Mouse (Mus musculus) frontal cortex, postnatal 25 days (tissue): Measurements from ENCODE around the gene Prkca.
"Not testable (repeated sequence)": the region's sequence is repeated elsewhere in the genome, so short reads cannot be mapped to it uniquely, and the experiment has no call there.

Experiments
- DNase-seq, 2 experiments: peaks; one replicate each; pipeline ENCODE4 v3.0.0; 2022; ENCODE audit warnings: low spot score in 2 of 2

The Prkca gene

DNA sequence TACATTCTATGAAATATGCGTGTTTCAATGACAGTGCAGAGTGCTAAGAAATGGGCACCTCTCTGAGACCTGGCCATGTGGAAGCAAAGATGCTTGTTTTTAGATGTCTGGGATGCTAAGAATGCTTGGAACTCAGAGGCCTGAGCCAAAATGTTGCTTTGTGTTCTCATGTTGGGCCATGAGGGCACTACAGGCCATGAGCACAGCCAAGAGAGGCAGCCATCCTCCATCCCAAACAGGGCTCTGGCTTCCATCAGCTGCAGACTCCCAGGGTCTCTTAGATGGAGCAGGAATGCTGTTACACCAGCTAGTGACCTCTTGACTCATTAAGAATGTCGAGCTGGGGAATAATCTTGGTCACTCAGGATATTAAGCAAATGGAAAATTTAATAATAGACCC lies 224.9 kb downstream of the Prkca start:
- no peak for DNase-seq

DNA sequence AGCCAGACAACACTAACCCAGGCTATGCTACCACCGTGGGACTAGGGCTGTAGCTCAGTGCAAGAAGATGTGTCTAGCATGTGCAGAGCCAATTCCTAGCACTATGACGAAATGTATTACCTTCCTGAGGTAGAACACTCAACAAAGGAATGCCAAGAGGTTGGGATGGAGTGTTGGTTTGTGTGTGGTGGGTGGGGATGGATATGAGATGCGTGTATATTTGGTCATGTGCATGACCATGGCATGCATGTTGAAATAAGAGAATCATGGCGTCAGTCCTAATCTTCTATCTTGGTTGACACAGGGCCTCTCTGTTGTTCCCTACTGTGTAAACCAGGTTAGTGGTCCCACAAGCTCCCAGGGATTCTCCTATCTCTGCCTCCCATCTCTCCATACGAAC lies 225.5 kb downstream of the Prkca start:
- no peak for DNase-seq

DNA sequence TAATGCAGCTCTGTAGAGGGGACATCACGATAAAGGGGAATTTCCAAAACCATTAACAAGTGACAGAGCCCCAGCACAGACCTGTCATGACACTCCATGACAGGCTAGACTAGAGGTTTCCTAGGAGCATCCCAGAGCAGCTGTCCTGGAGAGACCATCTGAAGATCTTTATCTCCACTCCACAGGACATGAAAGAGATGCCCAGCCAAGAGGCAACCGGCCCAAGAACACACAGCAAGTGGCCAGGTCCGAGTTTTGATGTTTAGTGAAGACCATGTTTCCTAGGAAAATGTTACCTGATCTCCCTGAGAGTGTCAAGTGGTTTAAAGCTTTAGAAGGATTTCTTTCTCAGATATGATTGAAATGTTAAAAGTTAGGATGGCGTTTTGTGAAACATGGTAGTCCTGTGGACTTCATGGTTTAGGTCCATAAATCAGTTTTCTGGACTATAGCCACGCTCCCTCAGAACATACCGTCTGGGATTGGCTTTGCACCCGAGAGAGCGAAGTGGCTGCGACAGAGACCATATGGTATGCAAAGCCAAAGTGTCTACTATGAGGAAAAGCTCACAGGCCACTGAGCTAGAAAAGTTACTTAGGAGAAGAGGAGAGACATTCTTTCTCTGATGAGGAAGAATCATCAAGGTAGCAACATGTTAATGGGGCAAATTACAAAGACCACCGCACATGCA lies 226.2 kb downstream of the Prkca start:
- DNase-seq, result no peak

DNA sequence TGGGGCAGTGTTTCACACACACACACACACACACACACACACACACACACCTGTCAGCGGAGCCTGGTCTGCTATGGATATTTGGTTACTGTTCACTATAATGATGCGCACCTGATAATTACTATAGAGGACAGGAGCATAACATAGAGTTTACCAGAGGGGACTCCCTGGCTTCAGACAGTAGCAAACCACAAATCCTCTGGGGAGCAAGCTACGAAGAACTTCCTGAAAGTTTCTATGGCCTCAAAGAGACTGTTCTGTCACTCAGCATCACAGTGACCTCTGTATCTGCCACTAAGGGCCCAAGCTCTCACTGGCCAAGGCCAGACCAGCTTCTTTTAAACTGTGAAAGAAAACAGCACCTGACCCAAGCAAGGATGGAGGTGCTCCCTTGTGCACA lies 229.6 kb downstream of the Prkca start:
- no peak for DNase-seq

DNA sequence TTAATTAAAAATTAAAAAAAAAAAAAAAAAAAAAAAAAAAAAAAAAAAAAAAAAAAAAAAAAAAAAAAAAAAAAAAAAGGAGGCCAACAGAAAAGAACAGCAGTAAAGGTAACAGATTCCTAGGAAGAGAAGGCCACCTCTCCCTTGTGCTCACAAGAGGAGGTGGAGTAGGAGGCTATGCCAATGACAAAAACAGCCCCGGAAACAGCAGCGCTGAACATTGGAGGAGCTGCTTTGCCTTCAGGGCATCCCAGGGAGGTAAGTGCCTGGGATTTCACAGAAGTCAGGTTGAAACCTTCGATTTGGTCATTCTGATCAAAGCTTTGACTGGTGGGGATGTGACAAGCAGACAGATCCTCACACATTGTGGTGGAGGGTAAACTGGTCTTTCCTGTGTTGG lies 231.3 kb downstream of the Prkca start:
- no peak for DNase-seq

DNA sequence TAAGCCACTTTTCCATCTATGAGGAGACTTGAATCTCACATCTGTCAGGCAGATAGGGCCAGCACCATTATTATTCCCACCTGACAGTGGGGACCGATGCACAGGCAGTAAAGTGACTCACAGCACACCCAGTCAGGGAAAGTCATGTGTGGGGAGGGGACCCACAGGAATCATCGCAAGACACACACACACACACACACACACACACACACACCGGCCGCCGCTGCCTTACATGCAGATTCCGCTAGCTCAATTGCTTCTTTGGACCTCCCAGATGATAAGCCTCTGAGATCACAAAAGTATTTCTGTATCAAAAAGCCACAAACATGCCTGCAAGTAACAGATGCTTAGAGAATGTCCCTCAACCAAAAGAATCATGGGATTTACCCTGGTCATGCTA lies 239.6 kb downstream of the Prkca start:
- no peak for DNase-seq

DNA sequence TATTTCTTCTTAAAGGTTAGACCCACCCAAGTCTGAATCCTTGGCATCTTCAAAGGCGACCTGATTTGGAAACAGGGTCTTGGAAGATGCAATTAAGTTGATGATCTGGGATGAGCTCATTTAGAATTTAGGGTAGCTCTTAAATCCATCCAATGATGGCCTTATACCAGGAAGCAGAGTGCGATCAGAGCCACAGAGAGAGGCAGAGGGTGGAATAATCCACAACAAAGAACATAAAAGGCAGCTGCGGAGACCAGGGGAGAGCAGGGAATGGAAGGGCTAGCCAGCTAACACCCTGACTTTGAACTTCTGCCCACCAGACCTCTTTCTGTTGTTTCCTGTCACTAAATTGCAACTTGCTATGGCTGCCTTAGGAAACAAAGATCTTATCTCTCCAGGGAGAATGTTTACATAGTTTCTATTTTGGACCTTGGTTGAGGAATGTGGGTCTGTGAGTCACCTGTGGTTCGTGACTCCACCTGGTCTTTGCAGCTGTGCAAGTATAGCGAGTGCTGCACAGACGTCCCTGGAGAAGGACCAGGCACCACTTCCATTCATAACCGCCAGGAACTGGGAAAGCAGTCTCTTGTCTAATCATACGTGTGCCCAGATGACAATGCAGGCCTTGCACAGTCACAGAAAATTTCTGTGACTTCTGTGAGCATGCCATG lies 242.3 kb downstream of the Prkca start:
- no peak for DNase-seq

DNA sequence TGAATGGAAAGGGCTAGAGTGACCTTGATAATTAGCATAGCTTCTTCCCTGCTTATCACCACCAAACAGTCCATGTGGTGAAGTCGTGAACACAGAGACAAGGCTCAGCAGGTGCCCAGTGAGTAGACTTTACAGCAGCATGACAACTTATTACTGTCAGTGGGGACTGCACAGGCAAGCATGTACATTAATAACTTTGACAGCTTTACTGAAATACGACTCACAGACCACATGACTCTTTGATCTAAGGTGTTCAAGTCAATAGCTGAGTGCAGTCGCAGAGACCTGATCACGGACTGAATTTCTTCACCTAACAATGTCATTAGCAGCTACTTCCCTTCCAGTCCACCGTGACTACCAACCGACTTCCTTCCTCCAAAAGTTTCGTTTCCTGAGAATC lies 245.4 kb downstream of the Prkca start:
- no peak for DNase-seq

DNA sequence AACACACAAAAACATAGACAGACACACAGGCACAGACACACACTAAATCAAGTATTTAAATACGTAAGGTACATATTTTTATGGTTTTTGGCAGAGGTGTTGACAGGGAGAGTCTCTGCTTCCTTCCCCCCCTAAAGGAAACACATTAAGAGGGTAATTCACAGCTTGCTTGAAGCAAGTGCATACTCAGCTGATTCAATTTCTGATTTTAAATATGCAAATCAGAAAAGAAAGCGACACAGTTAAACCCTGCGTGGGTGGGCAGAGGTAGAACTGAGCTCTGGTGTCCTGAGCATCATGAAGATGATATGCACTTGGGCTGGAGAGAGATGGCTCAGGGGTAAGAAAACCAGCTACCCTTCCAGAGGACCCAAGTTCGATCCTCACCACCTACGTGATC lies 248.9 kb downstream of the Prkca start:
- no peak for DNase-seq

DNA sequence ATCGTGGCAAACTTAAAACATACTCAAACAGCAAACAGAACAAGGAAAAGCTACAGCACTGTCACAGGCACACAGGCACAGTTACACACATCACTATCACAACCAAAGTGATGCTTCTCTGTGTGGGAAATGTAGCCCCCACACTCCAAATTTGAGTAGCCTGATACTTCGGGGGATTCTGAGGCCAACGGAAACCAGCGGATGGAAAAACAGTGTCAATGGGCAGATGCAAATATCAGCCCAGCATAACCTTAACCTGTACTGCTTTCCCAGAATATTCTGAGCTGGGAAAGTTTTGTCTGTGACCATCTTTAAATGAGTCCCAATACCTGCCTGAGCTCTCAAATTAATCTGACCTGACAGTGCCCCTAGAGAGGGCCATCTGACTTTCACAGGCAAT lies 250.5 kb downstream of the Prkca start:
- no peak for DNase-seq

DNA sequence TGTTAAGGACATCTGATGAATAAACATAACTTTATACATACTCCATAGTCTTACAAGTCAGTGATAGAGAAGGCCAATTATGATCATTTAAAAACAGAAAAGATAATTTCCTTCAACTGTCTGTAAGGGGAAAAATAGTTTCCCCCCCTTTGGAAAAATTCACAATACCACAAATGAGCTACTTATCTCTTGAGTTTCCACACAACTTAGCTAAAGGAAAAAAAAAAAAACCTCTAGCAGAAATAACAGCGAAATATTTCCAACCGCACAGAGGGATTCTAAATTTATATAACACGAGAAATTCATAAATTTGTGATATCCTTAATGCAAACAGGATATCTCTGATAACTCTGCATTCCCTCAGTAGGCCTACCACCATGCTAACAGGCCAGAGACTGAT lies 252.5 kb downstream of the Prkca start:
- DNase-seq, result no peak

DNA sequence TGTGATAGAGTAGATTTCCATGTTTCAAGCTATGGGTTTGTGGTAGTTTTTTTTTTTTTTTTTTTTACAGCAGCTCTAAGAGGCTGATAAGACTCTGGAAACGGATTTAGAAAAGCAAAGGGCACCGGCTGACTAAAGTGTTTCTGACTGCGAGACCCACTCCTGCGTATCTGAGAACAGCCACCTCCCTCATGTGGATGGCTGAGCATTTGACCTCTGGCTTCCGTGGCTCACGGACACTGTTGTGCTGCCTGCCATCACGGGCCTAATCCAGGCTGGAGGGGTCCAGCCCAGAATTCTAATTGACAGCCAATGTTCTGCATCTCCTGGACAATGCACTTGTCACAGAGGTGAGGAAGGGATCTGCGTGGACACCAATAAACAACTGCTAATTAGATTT lies 253.0 kb downstream of the Prkca start:
- no peak for DNase-seq

DNA sequence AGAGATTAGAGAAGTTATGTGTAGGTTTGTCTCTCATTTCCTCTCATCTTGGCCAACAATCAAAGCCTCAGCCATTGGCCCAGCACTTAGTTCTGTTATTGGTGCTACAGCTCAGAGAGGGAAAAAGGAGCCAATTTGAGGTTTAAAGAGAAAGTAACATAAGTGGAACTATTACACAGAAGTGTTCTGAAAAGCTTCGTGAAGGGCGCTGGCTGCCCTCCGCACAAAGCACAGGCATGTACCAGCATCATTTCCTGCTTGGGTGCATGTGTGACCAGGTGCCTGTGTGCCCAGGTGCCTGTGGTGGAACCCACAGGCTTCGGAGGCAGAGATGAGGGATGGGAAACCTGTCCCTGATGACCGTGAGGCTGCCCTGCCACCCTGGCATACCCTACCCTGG lies 255.7 kb downstream of the Prkca start:
- DNase-seq, result no peak

DNA sequence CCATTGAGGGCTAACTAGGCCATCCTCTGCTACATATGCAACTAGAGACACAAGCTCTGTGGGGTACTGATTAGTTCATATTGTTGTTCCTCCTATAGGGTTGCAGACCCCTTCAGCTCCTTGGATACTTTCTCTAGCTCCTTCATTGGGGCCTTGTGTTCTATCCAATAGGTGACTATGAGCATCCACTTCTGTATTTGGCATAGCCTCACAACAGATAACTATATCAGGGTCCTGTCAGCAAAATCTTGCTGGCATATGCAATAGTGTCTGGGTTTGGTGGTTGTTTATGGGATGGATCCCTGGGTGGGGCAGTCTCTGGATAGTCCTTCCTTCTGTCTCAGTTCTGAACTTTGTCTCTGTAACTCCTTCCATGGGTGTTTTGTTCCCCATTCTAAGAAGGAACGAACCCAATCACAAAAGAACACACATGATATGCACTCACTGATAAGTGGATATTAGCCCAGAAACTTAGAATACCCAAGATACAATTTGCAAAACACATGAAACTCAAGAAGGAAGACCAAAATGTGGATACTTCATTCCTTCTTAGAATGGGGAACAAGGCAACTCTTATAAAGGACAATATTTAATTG lies 256.5 kb downstream of the Prkca start:
- DNase-seq, result not testable (repeated sequence)

DNA sequence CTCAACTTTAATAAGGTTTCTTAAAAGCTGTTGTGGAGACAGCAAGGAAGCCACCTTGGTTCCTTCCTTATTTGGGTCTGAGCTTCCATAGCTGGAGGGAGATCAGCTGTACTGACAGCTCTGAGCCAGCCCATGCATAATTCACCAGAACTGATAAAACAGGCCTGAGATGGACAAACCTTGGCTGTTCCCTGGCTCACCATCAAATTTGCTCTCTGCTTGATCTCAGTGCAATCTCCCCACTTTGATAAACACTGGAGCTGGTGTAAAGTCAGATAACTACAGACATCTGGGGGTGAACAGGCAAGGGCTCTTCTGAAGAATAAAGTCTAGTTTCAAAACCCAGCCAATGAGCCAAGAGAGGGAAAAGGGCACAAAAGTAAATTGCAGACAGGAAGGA lies 261.1 kb downstream of the Prkca start:
- no peak for DNase-seq

DNA sequence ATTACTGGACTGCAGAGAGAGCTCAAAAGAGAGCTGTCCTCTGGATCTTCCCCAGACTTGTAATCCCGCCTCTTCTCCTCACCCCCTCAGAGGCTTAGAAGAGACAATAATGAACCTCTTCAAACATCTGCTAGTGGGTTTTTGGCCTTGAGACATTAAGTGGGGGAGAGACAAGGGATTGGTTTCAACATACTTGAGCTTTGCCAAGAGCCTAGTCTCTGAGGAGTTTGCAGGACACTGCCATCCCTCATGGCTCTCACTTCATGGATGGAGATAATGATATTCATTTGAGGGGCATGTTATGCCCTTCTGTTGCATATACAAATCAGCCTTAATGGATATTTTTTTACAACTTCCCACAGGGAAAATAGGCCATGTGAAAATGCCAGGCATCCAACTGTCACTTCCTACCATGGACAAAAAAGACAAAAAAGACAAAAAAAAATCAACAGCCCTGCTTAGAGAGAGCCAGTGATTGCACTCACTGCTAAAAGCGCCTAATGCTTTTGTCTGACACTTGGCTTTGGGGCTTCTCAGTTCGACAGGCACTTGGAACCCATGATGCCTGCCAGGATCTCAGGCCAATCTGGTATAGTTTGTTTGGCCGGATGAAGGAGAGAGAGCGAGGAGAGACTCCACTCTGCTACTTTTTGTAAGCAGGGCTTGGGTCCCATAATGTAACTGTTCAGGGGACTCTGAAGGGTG lies 263.6 kb downstream of the Prkca start:
- DNase-seq, result no peak

DNA sequence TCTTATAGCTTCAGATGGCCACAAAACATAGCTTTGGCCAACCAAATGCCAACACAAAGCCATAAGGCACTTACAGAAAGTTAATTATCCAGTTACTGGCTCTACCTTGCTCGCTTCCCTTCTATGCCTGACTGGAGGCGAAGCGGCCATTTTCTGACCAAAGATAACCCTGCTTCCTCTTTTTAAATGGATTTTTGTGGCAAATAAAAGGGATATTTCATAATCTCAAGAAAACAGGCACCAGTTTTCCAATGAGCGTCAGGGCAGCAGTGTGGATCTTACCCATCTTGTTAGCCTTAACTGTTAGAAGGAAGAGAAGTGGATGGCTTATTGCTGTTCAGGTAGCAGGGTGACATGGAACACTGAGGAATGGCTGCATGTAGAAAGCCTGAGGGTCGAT lies 264.3 kb downstream of the Prkca start:
- no peak for DNase-seq

DNA sequence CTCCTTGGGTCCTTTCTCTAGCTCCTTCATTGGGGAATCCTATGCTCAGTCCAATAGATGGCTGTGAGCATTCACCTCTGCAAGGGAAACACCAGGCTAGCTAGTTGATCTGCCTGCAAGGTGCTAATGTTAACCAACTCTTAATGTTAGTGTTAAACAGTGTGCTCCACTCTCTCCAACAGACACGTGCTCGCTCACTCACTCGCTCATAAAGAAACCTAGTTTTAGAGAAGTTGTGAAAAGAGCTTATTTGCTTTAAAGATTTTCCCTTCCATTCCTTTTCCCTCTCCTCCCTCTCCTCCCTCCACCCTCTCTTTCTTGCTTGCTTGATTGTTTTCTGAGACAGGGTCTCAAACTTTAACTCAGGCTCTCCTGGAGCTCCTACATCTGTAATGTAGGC lies 266.2 kb downstream of the Prkca start:
- no peak for DNase-seq

DNA sequence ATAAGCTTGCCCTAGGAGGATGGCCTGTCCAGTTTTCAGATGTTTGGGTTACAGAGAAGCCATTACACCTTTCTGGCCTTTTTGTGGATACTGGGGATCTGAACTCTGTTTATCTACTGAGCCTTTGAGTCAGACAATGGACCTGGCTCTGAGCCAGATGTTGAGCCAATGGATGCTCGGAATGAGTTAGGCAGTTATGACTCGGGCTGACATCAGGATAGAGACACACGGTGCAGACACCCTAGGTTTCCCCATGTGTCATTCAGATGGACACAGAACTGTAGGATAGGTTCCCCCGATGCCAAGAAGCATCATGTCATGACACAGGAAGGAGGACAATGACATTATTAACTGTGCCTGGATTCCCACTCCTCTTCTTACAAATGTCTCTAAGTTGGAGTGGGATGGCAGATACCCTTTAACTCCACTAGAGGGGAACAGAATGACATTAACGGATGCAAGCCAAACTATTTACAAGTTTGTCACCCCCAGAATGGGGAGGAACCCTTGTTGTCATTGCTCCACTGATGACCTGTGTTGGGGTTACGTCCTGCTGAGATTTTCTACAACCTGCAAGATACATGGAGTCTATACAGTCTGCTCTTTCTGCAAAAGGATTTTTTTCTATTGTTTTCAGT lies 271.0 kb downstream of the Prkca start:
- DNase-seq, result no peak

DNA sequence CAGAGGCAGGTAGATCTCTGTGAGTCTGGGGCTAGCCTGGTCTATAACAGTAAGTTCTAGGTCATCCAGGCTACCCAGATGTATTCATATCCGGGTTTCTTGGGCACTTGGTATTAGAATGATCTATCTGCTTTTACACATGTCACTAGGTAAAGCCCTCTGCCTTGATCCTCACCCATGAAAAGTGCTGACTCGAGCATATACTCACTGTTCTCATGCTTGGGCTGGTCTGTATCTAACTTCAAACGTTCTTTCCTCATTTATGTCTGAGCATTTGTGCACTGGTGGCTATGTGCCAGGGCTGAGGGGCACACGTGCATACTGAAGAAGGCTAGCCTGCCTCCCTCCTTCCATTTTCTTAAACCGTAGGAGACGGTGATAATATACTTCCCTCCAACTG lies 272.5 kb downstream of the Prkca start:
- no peak for DNase-seq

DNA sequence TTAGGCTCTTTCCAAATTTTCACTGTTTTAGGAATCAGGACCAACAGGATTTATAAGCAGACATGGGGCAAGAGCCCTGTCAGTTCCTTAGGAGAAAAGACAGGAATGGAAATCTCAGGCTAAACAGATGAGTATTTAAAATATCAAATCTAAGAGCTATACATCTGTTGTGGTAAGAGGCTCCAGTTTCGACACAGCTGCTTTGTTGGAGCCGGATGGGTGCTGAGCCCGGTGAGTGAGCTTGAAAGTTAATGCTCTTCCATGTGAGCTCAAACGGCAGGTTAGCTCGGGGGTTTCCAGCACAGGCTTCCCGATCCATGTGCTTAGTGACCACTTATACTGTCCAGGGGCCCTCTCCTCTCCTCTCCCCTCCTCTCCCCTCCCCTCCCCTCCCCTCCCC lies 273.7 kb downstream of the Prkca start:
- no peak for DNase-seq

DNA sequence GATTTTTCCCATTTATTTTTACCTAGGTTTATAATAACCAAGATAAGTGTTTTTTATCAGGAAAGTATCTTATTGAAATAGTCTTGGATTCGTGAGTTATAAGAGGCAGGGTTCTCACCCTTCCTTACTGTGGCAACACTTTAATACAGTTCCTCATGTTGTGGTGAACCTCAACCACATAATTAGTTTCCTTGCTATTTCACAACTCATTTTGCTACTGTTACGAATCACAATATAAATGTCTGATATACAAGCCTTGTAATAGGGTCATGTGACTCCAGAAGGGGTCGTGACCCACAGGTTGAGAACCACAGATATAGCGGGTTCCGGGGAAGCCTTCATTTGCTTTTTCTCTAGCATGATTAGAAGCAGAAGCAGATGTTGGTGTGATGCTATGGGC lies 275.3 kb downstream of the Prkca start:
- no peak for DNase-seq
